Mouse (Mus musculus): ENCODE results near the gene St14. TPM values are rescaled to one million over a fixed set of nuclear protein-coding genes. Genes with fewer than 3 reads are reported as not detected.

St14 gene
- total and polyA plus RNA-seq, 3 experiments: 0.25 to 1.2 (median 0.55) TPM

GRCm38 (mm10) chr9:31090081-31091023 is 41.3 kb downstream of the St14 start:
- Histone ChIP-seq H3K79me2 (replicated peaks; ENCODE audit: control insufficient read depth, insufficient read depth, low read length) (no peaks in the 10 kb centered on the region), H3K4me1 (ENCODE audit: control insufficient read depth, insufficient read depth, low read length) (no peaks in the 10 kb centered on the region), H3K36me3 (ENCODE audit: control insufficient read depth, insufficient read depth, low read length) (no peaks in the 10 kb centered on the region), H3K9ac (ENCODE audit: low read depth, low read length) (no peak overlapping the region), H3K27me3 (ENCODE audit: control insufficient read depth, insufficient read depth, low read length) (no peaks in the 10 kb centered on the region), H3K4me3 (no peak overlapping the region), H3K27ac (no peak overlapping the region)
- 65% methylated on average over 29 of the region's 29 CpGs for WGBS
- no peak for DNase-seq
- intact Hi-C loops (cut with DNase I): no loop called here
- TF ChIP-seq CTCF (IDR thresholded peaks at IDR 0.05): no peak
- TF ChIP-seq EP300 (IDR thresholded peaks at IDR 0.05; ENCODE audit: insufficient read depth, low read depth, low read length): no peak
- TF ChIP-seq POLR2A (IDR thresholded peaks at IDR 0.05; ENCODE audit: insufficient read depth, low read depth, low read length): no peak

DNA sequence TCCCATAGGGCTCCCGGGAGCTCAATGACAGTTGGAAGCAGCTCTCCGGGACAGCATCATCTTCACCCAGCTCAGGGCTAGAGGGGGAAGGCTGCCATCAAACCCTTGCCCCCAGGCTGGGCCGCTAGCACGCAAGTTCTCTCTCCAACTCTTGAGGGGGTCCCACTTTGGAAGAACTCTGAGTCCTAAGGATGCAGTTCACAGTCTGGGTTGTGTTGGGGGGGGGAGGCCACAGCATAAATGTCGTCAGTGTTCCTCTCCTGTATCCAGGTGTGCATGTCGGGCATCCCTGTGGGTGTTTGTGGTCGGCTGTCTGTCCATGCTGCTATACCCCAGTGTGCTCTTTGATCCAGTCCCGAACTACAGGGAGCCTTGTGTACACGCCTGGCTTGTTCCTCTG is 42.1 kb downstream of the St14 start:
- 89% methylated on average over 9 of the region's 9 CpGs for WGBS
- H3K9ac ChIP-seq (ENCODE audit: low read depth, low read length): no peak overlapping the region
- no peaks in the 10 kb centered on the region for H3K79me2 ChIP-seq (replicated peaks; ENCODE audit: control insufficient read depth, insufficient read depth, low read length)
- H3K27me3 ChIP-seq (ENCODE audit: control insufficient read depth, insufficient read depth, low read length): no peaks in the 10 kb centered on the region
- no peak overlapping the region for H3K27ac ChIP-seq
- DNase-seq: no peak
- no peak for TF ChIP-seq EP300 (IDR thresholded peaks at IDR 0.05; ENCODE audit: insufficient read depth, low read depth, low read length)
- no peak for TF ChIP-seq POLR2A (IDR thresholded peaks at IDR 0.05; ENCODE audit: insufficient read depth, low read depth, low read length)
- TF ChIP-seq CTCF (IDR thresholded peaks at IDR 0.05): no peak
- no peaks in the 10 kb centered on the region for H3K36me3 ChIP-seq (ENCODE audit: control insufficient read depth, insufficient read depth, low read length)
- no peaks in the 10 kb centered on the region for H3K4me1 ChIP-seq (ENCODE audit: control insufficient read depth, insufficient read depth, low read length)
- intact Hi-C loops (cut with DNase I): loop anchor here (10.0 kb wide), 1 partner anchor 645 kb away; no protein-coding TSS in a partner anchor
- H3K4me3 ChIP-seq: no peak overlapping the region

GRCm38 (mm10) chr9:31088883-31089282 is 42.8 kb downstream of the St14 start:
- DNase-seq: no peak
- H3K27me3 ChIP-seq (ENCODE audit: control insufficient read depth, insufficient read depth, low read length): no peaks in the 10 kb centered on the region
- 74% methylated on average over 4 of the region's 4 CpGs for WGBS

DNA sequence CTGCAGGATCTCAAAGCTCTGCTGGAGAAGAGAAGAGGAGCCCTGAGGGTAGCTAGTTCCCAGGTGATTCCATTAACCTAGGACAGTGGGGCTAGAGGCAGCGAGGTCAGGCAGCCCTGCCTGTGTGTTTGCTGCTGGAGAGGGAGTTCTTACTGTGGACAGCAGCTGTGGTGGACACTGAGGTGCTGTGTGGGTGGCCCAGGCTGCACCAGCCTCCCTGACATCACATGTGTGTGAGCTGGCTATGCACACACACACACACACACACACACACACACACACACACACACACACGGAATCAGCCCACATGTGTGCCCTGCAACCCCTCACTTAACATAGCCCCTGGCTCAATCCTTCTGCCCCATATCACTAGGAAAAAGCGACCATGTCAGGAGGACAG is 43.5 kb downstream of the St14 start:
- H3K9ac ChIP-seq (ENCODE audit: low read depth, low read length): no peak overlapping the region
- TF ChIP-seq POLR2A (IDR thresholded peaks at IDR 0.05; ENCODE audit: insufficient read depth, low read depth, low read length) (no peak), EP300 (IDR thresholded peaks at IDR 0.05; ENCODE audit: insufficient read depth, low read depth, low read length) (no peak), CTCF (IDR thresholded peaks at IDR 0.05) (no peak)
- no peaks in the 10 kb centered on the region for H3K4me1 ChIP-seq (ENCODE audit: control insufficient read depth, insufficient read depth, low read length)
- no peak for DNase-seq
- H3K79me2 ChIP-seq (replicated peaks; ENCODE audit: control insufficient read depth, insufficient read depth, low read length): no peaks in the 10 kb centered on the region
- H3K36me3 ChIP-seq (ENCODE audit: control insufficient read depth, insufficient read depth, low read length): no peaks in the 10 kb centered on the region
- no peak overlapping the region for H3K27ac ChIP-seq
- WGBS: 61% methylated on average over 3 of the region's 3 CpGs
- no peaks in the 10 kb centered on the region for H3K27me3 ChIP-seq (ENCODE audit: control insufficient read depth, insufficient read depth, low read length)
- H3K4me3 ChIP-seq: no peak overlapping the region
- intact Hi-C loops (cut with DNase I): loop anchor here (10.0 kb wide), 1 partner anchor 643 kb away; no protein-coding TSS in a partner anchor

More at GRCm38 (mm10) chr9:31088883-31089282, 42.8 kb downstream of the St14 start:
- Histone ChIP-seq H3K4me3 (no peak overlapping the region), H3K9ac (ENCODE audit: low read depth, low read length) (no peak overlapping the region), H3K4me1 (ENCODE audit: control insufficient read depth, insufficient read depth, low read length) (no peaks in the 10 kb centered on the region), H3K36me3 (ENCODE audit: control insufficient read depth, insufficient read depth, low read length) (no peaks in the 10 kb centered on the region), H3K79me2 (replicated peaks; ENCODE audit: control insufficient read depth, insufficient read depth, low read length) (no peaks in the 10 kb centered on the region), H3K27ac (no peak overlapping the region)
- TF ChIP-seq CTCF (IDR thresholded peaks at IDR 0.05) (no peak), EP300 (IDR thresholded peaks at IDR 0.05; ENCODE audit: insufficient read depth, low read depth, low read length) (no peak), POLR2A (IDR thresholded peaks at IDR 0.05; ENCODE audit: insufficient read depth, low read depth, low read length) (no peak)
- intact Hi-C loops (cut with DNase I): loop anchor here (10.0 kb wide), 1 partner anchor 644 kb away; no protein-coding TSS in a partner anchor

DNA sequence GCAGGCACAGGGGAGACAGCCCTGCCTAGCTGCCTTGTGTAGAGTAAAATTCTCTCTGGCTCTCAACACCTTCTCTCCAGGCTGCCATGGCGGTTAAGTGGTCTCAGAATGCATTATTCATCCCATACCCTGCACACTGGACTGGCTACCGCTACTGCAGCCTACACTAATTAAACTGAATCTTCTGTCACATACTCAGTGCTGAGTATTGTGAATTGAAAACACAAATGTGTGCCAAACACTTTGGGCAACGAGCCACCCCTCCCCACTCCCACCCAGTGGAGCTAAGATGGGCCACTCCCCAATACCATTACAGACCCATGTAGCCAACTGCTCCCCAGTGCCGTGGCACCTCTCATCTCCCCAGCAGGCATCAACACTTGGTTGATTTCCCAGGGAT is 44.2 kb downstream of the St14 start:
- DNase-seq: no peak
- Histone ChIP-seq H3K4me3 (no peak overlapping the region), H3K4me1 (ENCODE audit: control insufficient read depth, insufficient read depth, low read length) (no peaks in the 10 kb centered on the region), H3K27ac (no peak overlapping the region), H3K36me3 (ENCODE audit: control insufficient read depth, insufficient read depth, low read length) (no peaks in the 10 kb centered on the region), H3K27me3 (ENCODE audit: control insufficient read depth, insufficient read depth, low read length) (no peaks in the 10 kb centered on the region), H3K9ac (ENCODE audit: low read depth, low read length) (no peak overlapping the region), H3K79me2 (replicated peaks; ENCODE audit: control insufficient read depth, insufficient read depth, low read length) (no peaks in the 10 kb centered on the region)
- WGBS: 73% methylated on average over 4 of the region's 4 CpGs
- intact Hi-C loops (cut with DNase I): loop anchor here (10.0 kb wide), 1 partner anchor 643 kb away; no protein-coding TSS in a partner anchor
- TF ChIP-seq CTCF (IDR thresholded peaks at IDR 0.05) (no peak), EP300 (IDR thresholded peaks at IDR 0.05; ENCODE audit: insufficient read depth, low read depth, low read length) (no peak), POLR2A (IDR thresholded peaks at IDR 0.05; ENCODE audit: insufficient read depth, low read depth, low read length) (no peak)

- no peaks in the 10 kb centered on the region; the same call in 1 of the 2 replicates for H3K4me1 ChIP-seq (ENCODE audit: control insufficient read depth, insufficient read depth, low read length)
- TF ChIP-seq CTCF (IDR thresholded peaks at IDR 0.05): no peak
- TF ChIP-seq EP300 (IDR thresholded peaks at IDR 0.05; ENCODE audit: insufficient read depth, low read depth, low read length): no peak
- no peak for TF ChIP-seq POLR2A (IDR thresholded peaks at IDR 0.05; ENCODE audit: insufficient read depth, low read depth, low read length)
- H3K27me3 ChIP-seq (ENCODE audit: control insufficient read depth, insufficient read depth, low read length): no peaks in the 10 kb centered on the region
- H3K9ac ChIP-seq (ENCODE audit: low read depth, low read length): no peak overlapping the region
- intact Hi-C loops (cut with DNase I): loop anchor here (1.0 to 10.0 kb wide), 2 partner anchors 606 to 642 kb away; no protein-coding TSS in a partner anchor
- H3K27ac ChIP-seq: no peak overlapping the region
- H3K79me2 ChIP-seq (replicated peaks; ENCODE audit: control insufficient read depth, insufficient read depth, low read length): no peaks in the 10 kb centered on the region
- no peak overlapping the region for H3K4me3 ChIP-seq
- no peak for DNase-seq
- 78% methylated on average over 7 of the region's 7 CpGs for WGBS
- H3K36me3 ChIP-seq (ENCODE audit: control insufficient read depth, insufficient read depth, low read length): no peaks in the 10 kb centered on the region
Observed at GRCm38 (mm10) chr9:31086754-31087145, 44.9 kb downstream of the St14 start.
